Mouse (Mus musculus) liver, embryonic 14.5 days (tissue): ENCODE data around the gene Siah1b.

Experiments used
- CTCF ChIP-seq: IDR thresholded peaks from 2 replicates; pipeline ENCODE4 v1.5.1; 2016; ENCODE audit warnings: antibody characterized with exemption, low read depth, control low read depth
- EP300 ChIP-seq: IDR thresholded peaks from 2 replicates; pipeline ENCODE4 v1.6.1; 2016; ENCODE audit warnings: antibody characterized with exemption, low read depth

- TF ChIP-seq EP300 (no peak), CTCF (no peak)
Observed at GRCm38 (mm10) chrX:164102198-164102597, 25.9 kb upstream of the Siah1b start.
